Mouse (Mus musculus) E14TG2a.4 (cell line): ENCODE data around the gene Ascc2.

Experiments
- H3K27me3 ChIP-seq: 2 replicates; pipeline ENCODE4 v1.6.1; 2014; ENCODE audit warnings: low read length, control low read depth; ENCODE audit not compliant: insufficient read depth
- H3K36me3 ChIP-seq: 2 replicates; pipeline ENCODE4 v1.6.1; 2014; ENCODE audit warnings: low read length, control low read depth; ENCODE audit not compliant: insufficient read depth
- H3K4me1 ChIP-seq: replicated peaks from 2 replicates; pipeline ENCODE4 v1.6.1; 2014; ENCODE audit warnings: low read depth, low read length, control low read depth
- H3K4me3 ChIP-seq: replicated peaks from 2 replicates; pipeline ENCODE4 v1.5.1; 2014; ENCODE audit warnings: mild to moderate bottlenecking, low read length
- H3K9me3 ChIP-seq: 2 replicates; pipeline ENCODE4 v1.6.1; 2014; ENCODE audit warnings: low read length, control low read depth
- CTCF ChIP-seq: conservative IDR thresholded peaks from 2 replicates; pipeline ENCODE4 v1.5.1; 2014; ENCODE audit warnings: low read length
- NANOG ChIP-seq: IDR thresholded peaks from 2 replicates; pipeline ENCODE4 v1.6.1; 2014; ENCODE audit warnings: borderline replicate concordance, low read length, mixed read lengths
- POU5F1 ChIP-seq: IDR thresholded peaks from 2 replicates; pipeline ENCODE4 v1.6.1; 2014; ENCODE audit warnings: low read length, borderline replicate concordance

Gene Ascc2

DNA sequence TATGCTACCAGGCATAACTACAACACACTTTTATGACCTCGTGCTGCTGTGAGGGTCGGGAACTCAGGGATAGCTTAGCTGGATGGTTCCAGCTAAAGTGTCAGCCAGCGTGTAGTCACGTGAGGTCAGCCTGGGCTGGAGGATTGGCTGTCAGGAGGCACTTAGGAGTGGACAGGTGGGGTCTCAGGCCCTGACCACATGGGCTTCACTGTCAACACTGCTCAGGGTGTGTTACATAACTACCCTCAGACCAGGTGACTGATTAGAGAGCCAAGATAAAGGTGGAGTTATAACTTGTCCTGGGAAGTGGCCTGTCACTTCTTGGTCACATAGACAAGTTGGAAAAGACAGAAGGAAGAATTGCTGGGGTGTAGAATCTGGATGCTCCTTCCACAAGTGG is 78.0 kb downstream of the Ascc2 start:
- H3K36me3 ChIP-seq, result peaks cover 2% of the 10 kb centered on the region; the same call in 1 of the 2 replicates
- TF ChIP-seq CTCF, result no peak
- no peaks in the 10 kb centered on the region for H3K9me3 ChIP-seq

DNA sequence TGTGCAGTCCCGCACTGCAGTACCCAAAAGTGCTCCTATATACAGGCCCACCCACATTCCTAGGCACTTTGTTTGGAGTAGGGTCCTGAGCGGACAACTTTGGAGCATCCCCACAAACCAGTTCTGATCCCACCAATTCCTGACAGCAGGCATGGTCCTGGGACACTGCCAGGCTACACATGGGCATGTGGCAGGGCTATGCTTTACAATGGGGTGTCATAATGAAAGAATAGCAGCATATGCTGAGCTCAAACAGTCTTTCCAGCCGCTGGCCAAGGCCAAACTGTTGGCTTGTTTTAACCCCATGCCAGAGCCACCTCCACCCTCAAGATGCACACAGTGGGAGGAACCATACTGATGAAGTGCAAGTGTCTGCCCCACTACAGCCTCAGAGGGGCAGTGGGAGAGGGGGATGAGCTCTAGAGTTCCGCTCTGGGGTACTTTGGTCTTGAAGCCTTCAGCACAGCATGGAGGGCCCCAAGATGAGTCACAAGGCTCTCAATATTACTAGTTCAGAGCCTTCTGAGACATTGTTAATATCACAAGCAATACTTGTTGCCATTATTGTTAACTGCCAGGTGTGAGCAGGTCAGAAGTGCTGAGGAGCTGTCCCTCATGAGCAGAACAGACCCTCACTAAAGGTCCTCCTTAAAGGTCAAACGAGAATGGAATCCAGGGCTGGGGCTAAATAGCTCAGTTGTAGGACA is 79.1 kb downstream of the Ascc2 start:
- peaks cover 2% of the 10 kb centered on the region; the same call in 1 of the 2 replicates for H3K36me3 ChIP-seq
- no peaks in the 10 kb centered on the region for H3K9me3 ChIP-seq
- H3K27me3 ChIP-seq, result no peaks in the 10 kb centered on the region
- H3K4me3 ChIP-seq, result no peak overlapping the region
- no peak for TF ChIP-seq POU5F1
- no peak for TF ChIP-seq NANOG
- TF ChIP-seq CTCF, result no peak
- peaks cover 38% of the 10 kb centered on the region for H3K4me1 ChIP-seq

More for the DNA sequence above, 78.0 kb downstream of the Ascc2 start:
- H3K4me3 ChIP-seq, result no peak overlapping the region
- no peaks in the 10 kb centered on the region for H3K27me3 ChIP-seq
- peaks cover 30% of the 10 kb centered on the region for H3K4me1 ChIP-seq

DNA sequence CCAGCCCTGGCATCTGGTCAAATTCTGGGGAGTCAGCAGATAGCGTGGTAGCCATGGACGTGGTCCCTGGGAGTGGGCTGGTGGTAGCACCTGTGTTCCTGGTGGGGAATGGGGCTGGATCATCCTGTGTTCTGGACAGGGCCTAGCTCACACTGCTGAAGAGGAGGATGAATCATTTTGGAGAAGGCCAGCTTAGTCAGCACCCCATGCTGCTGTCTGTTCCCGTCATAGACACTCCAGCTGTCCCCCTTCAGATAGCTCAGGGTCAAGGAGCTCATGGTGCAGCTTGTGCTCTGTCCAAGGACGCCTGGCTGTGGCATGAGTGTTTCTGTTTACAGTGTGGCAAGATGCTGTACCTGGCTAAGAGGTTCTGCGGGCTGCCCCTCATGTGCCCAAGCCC is 81.0 kb downstream of the Ascc2 start:
- Histone ChIP-seq H3K9me3 (no peaks in the 10 kb centered on the region), H3K27me3 (no peaks in the 10 kb centered on the region), H3K4me1 (peaks cover 55% of the 10 kb centered on the region), H3K4me3 (no peak overlapping the region), H3K36me3 (peaks cover 16% of the 10 kb centered on the region)
- TF ChIP-seq CTCF, result no peak
- TF ChIP-seq POU5F1, result no peak
- TF ChIP-seq NANOG, result no peak

DNA sequence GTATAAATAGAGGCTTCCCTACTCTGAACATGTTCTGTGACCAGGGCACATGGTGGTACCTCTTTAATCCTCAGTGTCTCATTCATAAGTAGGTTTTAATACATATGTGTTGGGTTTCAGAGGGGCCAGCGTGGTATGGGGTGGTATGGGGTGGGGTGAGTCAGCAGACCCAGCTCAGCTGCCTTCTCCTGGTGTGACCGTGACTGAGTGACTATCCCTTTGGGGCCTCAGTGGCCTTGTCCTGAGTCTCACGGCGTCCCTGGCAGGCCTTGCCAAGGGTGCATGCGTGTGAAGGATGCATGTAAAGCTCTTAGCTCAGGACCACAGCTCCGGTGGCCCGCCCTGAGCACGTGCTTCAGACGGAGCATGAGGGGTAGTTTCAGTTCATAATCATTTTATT is 82.4 kb downstream of the Ascc2 start:
- no peaks in the 10 kb centered on the region for H3K9me3 ChIP-seq
- no peaks in the 10 kb centered on the region for H3K27me3 ChIP-seq
- peaks cover 58% of the 10 kb centered on the region for H3K4me1 ChIP-seq
- peaks cover 28% of the 10 kb centered on the region for H3K36me3 ChIP-seq
- peak overlapping the region; percentile 32 for H3K4me3 ChIP-seq
- TF ChIP-seq POU5F1 (no peak), CTCF (no peak), NANOG (no peak)

DNA sequence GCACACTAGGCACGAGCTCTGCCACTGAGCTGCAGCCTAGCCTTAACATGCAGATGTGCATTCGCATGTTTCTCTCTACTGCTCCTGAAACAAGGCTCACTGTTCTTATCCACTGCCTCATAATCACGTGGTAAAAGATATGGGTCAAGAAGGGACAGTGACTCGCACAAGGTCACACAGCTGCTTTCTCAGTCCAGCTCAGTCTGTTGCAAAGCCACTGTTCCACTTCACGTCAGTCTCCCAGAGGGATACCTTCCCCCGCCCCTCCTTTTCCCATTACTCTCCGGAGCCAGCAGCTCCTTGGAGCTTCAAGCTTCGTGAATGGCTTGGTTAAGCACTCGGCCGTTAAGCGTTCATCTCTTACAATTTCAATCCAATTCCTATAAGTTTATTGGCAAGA is 82.8 kb downstream of the Ascc2 start:
- Histone ChIP-seq H3K9me3 (no peaks in the 10 kb centered on the region), H3K36me3 (peaks cover 33% of the 10 kb centered on the region), H3K4me1 (peaks cover 58% of the 10 kb centered on the region), H3K27me3 (no peaks in the 10 kb centered on the region), H3K4me3 (peak overlapping the region; percentile 32)
- no peak for TF ChIP-seq CTCF
- no peak for TF ChIP-seq NANOG
- no peak for TF ChIP-seq POU5F1

DNA sequence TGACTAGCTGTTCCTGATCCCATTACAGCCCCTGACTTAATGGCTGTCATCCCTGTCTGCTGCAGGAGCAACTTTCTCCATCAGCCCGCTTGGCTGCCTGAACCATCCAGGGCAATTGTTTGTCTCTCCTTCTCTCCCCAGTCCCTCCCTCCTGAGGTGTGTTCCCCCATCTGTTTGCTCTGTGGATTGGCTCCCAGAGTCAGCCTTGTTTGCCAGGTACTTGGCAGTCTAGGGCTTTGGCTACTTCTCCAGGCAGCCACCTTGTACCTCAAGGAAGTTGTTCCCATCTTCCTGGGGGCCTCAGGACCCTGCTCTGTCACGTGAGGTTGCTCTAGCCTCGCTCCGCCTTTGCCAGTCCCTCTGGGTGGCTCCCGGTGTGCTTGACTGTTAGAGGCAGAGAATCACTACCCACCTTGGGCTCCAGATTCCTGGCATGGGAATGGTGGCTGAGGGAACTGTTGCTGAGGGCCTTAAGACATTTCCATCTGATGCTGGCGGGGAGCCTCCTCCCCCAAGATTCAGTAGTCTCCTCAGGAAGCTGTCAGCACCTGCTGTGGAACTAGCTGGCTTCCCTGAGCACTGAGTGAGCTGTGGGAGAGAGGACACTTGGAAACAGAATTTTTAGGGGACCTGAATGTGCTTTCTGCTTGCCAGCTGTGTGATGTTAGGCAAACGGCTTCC is 83.5 kb downstream of the Ascc2 start:
- Histone ChIP-seq H3K4me3 (peak overlapping the region; percentile 32), H3K36me3 (peaks cover 39% of the 10 kb centered on the region), H3K9me3 (no peaks in the 10 kb centered on the region), H3K27me3 (no peaks in the 10 kb centered on the region), H3K4me1 (peaks cover 56% of the 10 kb centered on the region)
- TF ChIP-seq POU5F1, result no peak
- TF ChIP-seq CTCF, result no peak
- TF ChIP-seq NANOG, result no peak

DNA sequence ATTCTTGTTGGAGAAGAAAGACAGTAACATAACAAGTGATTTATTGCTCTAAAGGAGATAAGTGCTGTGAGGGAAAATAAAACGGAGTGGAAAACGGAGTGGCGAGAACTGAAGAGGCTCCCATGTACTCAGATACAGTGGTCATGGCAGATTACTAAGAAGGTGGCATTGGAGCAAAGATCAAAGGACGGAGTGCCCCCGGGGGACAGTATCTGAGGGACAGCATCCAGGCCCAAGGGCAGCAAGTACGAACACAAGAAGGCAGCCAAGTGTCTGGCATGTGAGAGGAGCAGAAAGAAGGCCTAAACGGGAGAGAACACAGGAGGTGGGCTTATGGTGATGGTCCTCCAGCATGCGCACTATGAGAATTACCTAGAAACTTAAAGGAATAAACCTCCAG is 84.2 kb downstream of the Ascc2 start:
- Histone ChIP-seq H3K4me1 (peaks cover 52% of the 10 kb centered on the region), H3K27me3 (no peaks in the 10 kb centered on the region)

DNA sequence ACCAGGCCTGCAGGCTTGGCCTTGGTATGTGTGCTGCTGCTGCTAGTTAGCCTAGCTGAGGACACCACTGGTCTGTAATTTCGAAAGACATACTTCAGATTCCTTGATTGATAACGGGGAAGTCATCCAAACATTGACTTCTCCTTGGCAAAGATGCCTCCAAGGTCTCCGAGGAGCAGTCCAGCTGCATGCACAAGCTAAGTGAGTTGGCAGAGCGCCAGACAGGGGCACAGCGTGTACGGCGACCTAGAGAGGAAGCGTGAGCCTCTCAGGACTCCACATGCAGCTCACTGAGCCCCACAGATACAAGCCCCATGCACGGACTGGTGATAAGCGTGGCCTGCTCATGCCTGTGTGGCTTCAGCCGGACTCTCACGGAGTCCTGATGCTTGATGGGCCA is 92.1 kb downstream of the Ascc2 start:
- peaks cover 46% of the 10 kb centered on the region for H3K36me3 ChIP-seq
- H3K9me3 ChIP-seq, result no peaks in the 10 kb centered on the region
- H3K27me3 ChIP-seq, result no peaks in the 10 kb centered on the region
- H3K4me3 ChIP-seq, result no peak overlapping the region
- H3K4me1 ChIP-seq, result peaks cover 47% of the 10 kb centered on the region
- TF ChIP-seq CTCF (no peak), NANOG (no peak), POU5F1 (no peak)

More for the DNA sequence above, 84.2 kb downstream of the Ascc2 start:
- no peaks in the 10 kb centered on the region for H3K9me3 ChIP-seq
- TF ChIP-seq POU5F1 (no peak), NANOG (no peak), CTCF (no peak)
- H3K36me3 ChIP-seq, result peaks cover 45% of the 10 kb centered on the region
- H3K4me3 ChIP-seq, result no peak overlapping the region

DNA sequence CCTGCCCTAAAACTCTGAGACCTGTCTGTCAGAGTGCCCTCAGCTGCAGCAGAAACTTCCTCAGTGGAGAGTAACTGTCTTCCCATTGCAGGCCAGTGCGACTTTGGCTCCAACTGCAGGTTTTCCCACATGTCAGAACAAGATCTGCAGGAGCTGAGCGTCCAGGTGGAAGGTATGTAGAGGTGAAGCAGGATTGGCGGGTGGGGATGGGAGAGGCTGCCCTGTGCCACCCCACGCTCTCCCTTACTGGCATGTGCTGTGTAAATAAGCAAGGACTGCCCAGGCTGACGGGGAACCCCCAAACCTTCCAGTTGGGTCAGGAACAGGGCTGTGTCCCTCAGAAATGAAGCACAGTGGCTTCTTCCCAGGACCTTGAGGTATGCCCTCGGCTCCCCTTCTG is 92.5 kb downstream of the Ascc2 start:
- peaks cover 52% of the 10 kb centered on the region for H3K4me1 ChIP-seq
- H3K36me3 ChIP-seq, result peaks cover 41% of the 10 kb centered on the region
- TF ChIP-seq CTCF (no peak), POU5F1 (no peak), NANOG (no peak)
- H3K9me3 ChIP-seq, result no peaks in the 10 kb centered on the region
- no peaks in the 10 kb centered on the region for H3K27me3 ChIP-seq
- H3K4me3 ChIP-seq, result no peak overlapping the region
